Mouse (Mus musculus) limb, embryonic 14.5 days (tissue): ENCODE measurements around the gene Apbb1. TPM values are rescaled to one million over a fixed set of nuclear protein-coding genes. Genes with fewer than 3 reads are reported as not detected.

Experiments
- ATAC-seq: fragments of 200-750 bp; cut with Nextera tagmentation; 2 replicates; pipeline ENCODE4 v1.8.0; 2017; ENCODE audit warnings: low read depth, moderate number of reproducible peaks, moderate TSS enrichment; ENCODE audit not compliant: low FRiP score
- DNase-seq: peaks from one replicate; pipeline ENCODE4 v3.0.0-alpha.2; 2015; ENCODE audit warnings: low spot score
- H3K27ac ChIP-seq: fragments of 300-500 bp; sonication (generic); replicated peaks from 2 replicates; pipeline ENCODE4 v1.5.1; 2014; ENCODE audit warnings: low read depth, mild to moderate bottlenecking, low read length, moderate library complexity, mixed read lengths
- H3K27me3 ChIP-seq: fragments of 300-500 bp; sonication (generic); 2 replicates; pipeline ENCODE4 v1.6.1; 2014; ENCODE audit warnings: low read length, mixed read lengths; ENCODE audit not compliant: control insufficient read depth, insufficient read depth
- H3K36me3 ChIP-seq: fragments of 300-500 bp; sonication (generic); 2 replicates; pipeline ENCODE4 v1.6.1; 2014; ENCODE audit warnings: mild to moderate bottlenecking, low read length, moderate library complexity, mixed read lengths; ENCODE audit not compliant: control insufficient read depth, insufficient read depth
- H3K4me1 ChIP-seq: fragments of 300-500 bp; sonication (generic); 2 replicates; pipeline ENCODE4 v1.6.1; 2014; ENCODE audit warnings: antibody characterized with exemption, low read length, mixed read lengths; ENCODE audit not compliant: control insufficient read depth, insufficient read depth
- H3K4me2 ChIP-seq: fragments of 300-500 bp; sonication (generic); replicated peaks from 2 replicates; pipeline ENCODE4 v1.6.1; 2014; ENCODE audit warnings: low read depth, mild to moderate bottlenecking, low read length, moderate library complexity; ENCODE audit not compliant: severe bottlenecking
- H3K4me3 ChIP-seq: fragments of 300-500 bp; sonication (generic); replicated peaks from 2 replicates; pipeline ENCODE4 v1.5.1; 2014; ENCODE audit warnings: low read length
- H3K9ac ChIP-seq: fragments of 300-500 bp; sonication (generic); 2 replicates; pipeline ENCODE4 v1.6.1; 2014; ENCODE audit warnings: mild to moderate bottlenecking, low read depth, low read length, moderate library complexity; ENCODE audit not compliant: severe bottlenecking
- H3K9me3 ChIP-seq: fragments of 300-500 bp; sonication (generic); 2 replicates; pipeline ENCODE4 v1.6.1; 2016; ENCODE audit warnings: low read length; ENCODE audit not compliant: control insufficient read depth
- POLR2A ChIP-seq: fragments of 200-500 bp; IDR thresholded peaks from 2 replicates; pipeline ENCODE4 v1.8.0; 2012; ENCODE audit warnings: inconsistent platforms, mild to moderate bottlenecking, moderate library complexity, borderline replicate concordance; ENCODE audit not compliant: insufficient read depth, insufficient read length; ENCODE audit errors: extremely low read depth
- WGBS: fragments of 180-500 bp; shearing (Covaris S2); extraction: QIAGEN DNeasy Blood & Tissue Kit; methylation state at CpG from one replicate; pipeline ENCODE4 v1.1.7; 2014; 5-methylcytosine and 5-hydroxymethylcytosine counted together
- polyA plus RNA-seq, 2 experiments: library from polyadenylated mRNA; depleted of rRNA in 1 of 2; stranded (reverse) in 1 of 2; unstranded in 1 of 2; fragments of >200 nt; fragmentation: Nextera tagmentation in 1 of 2; extraction: Ambion mirVana in 1 of 2; gene quantifications; 2 replicates each; pipeline versions ENCODE4 v1.2.1 to v1.2.3; 2012 to 2014

Apbb1 gene
- polyA plus RNA-seq, 2 experiments, result 30.3 to 55.1 TPM

- no peak overlapping the region for H3K9ac ChIP-seq
- 58% methylated on average over 2 of the region's 2 CpGs for WGBS
- H3K27ac ChIP-seq, result no peak overlapping the region
- no peaks in the 10 kb centered on the region for H3K4me1 ChIP-seq
- ATAC-seq (no peak), DNase-seq (no peak)
- no peaks in the 10 kb centered on the region for H3K9me3 ChIP-seq
- no peak overlapping the region for H3K4me3 ChIP-seq
- no peak for TF ChIP-seq POLR2A
- no peaks in the 10 kb centered on the region for H3K36me3 ChIP-seq
- no peaks in the 10 kb centered on the region for H3K27me3 ChIP-seq
- no peak overlapping the region for H3K4me2 ChIP-seq
Observed at GRCm38 (mm10) chr7:105519771-105520170, 61.7 kb downstream of the Apbb1 start.

- H3K4me1 ChIP-seq, result no peaks in the 10 kb centered on the region
- no peaks in the 10 kb centered on the region for H3K9me3 ChIP-seq
- no peak overlapping the region for H3K4me2 ChIP-seq
- no peak overlapping the region for H3K4me3 ChIP-seq
- no peak overlapping the region for H3K27ac ChIP-seq
- DNase-seq (no peak), ATAC-seq (no peak)
- H3K36me3 ChIP-seq, result no peaks in the 10 kb centered on the region
- no peak overlapping the region for H3K9ac ChIP-seq
- 60% methylated on average over 11 of the region's 11 CpGs for WGBS
- TF ChIP-seq POLR2A, result no peak
- H3K27me3 ChIP-seq, result no peaks in the 10 kb centered on the region
Observed at GRCm38 (mm10) chr7:105519336-105519735, 62.1 kb downstream of the Apbb1 start.

GRCm38 (mm10) chr7:105516669-105517360, 64.6 kb downstream of the Apbb1 start:
- no peak for ATAC-seq
- Histone ChIP-seq H3K4me3 (no peak overlapping the region), H3K36me3 (no peaks in the 10 kb centered on the region), H3K4me1 (no peaks in the 10 kb centered on the region), H3K9ac (no peak overlapping the region), H3K27ac (no peak overlapping the region), H3K4me2 (no peak overlapping the region), H3K27me3 (no peaks in the 10 kb centered on the region), H3K9me3 (no peaks in the 10 kb centered on the region)
- no peak for DNase-seq
- TF ChIP-seq POLR2A, result no peak
- 48% methylated on average over 9 of the region's 9 CpGs for WGBS

- no peaks in the 10 kb centered on the region for H3K36me3 ChIP-seq
- no peak for TF ChIP-seq POLR2A
- no peaks in the 10 kb centered on the region for H3K4me1 ChIP-seq
- DNase-seq (peak; percentile 31), ATAC-seq (no peak)
- no peak overlapping the region for H3K9ac ChIP-seq
- no peak overlapping the region for H3K4me3 ChIP-seq
- H3K27ac ChIP-seq, result no peak overlapping the region
- no peaks in the 10 kb centered on the region for H3K27me3 ChIP-seq
- 9% methylated on average over 5 of the region's 5 CpGs for WGBS
- H3K9me3 ChIP-seq, result no peaks in the 10 kb centered on the region
- H3K4me2 ChIP-seq, result no peak overlapping the region
Observed at GRCm38 (mm10) chr7:105515178-105515577, 66.3 kb downstream of the Apbb1 start.

- Histone ChIP-seq H3K4me1 (no peaks in the 10 kb centered on the region), H3K9ac (no peak overlapping the region), H3K9me3 (no peaks in the 10 kb centered on the region), H3K4me3 (no peak overlapping the region), H3K36me3 (no peaks in the 10 kb centered on the region), H3K27me3 (no peaks in the 10 kb centered on the region), H3K4me2 (no peak overlapping the region), H3K27ac (no peak overlapping the region)
- no peak for DNase-seq
- no peak for TF ChIP-seq POLR2A
- no peak for ATAC-seq
- WGBS, result 28% methylated on average over 5 of the region's 5 CpGs
Observed at GRCm38 (mm10) chr7:105514561-105514960, 66.9 kb downstream of the Apbb1 start.
